Mouse (Mus musculus) frontal cortex, adult 2 months (tissue): Measurements from ENCODE around the gene Fam47c. TPM values are rescaled to one million over a fixed set of nuclear protein-coding genes. Genes with fewer than 3 reads are reported as not detected.

Experiments used
- DNase-seq, 2 experiments: peaks; one replicate each; pipeline ENCODE4 v3.0.0; 2022; ENCODE audit warnings: low spot score in 1 of 2; ENCODE audit errors: extremely low spot score in 1 of 2
- polyA plus RNA-seq: library from polyadenylated mRNA; depleted of rRNA; stranded (reverse); fragments of >200 nt; gene quantifications from 2 replicates; pipeline ENCODE4 v1.2.3, GENCODE M21; 2012; rRNA removed

The Fam47c gene
- not detected in 2 replicates for polyA plus RNA-seq

GRCm38 (mm10) chrX:78737463-78737862 is at the start of gene Fam47c:
Gene Fam47c (plus strand): TSS chrX:78737763.
- no peak for DNase-seq

- DNase-seq = peak in 1 of 2 experiments; percentile 9
Measured at GRCm38 (mm10) chrX:78769408-78769807, 31.8 kb downstream of the Fam47c start.

- DNase-seq = peak in 1 of 2 experiments; percentile 1
Measured at GRCm38 (mm10) chrX:78777078-78777477, 39.5 kb downstream of the Fam47c start.

Other genes starting within 250 kb of the Fam47c start
- gene Prrg1, start 153.9 kb upstream of the Fam47c start, polyA plus RNA-seq = 3.0 and 4.2 TPM in 2 replicates